13 mouse cellular contexts compared by ENCODE assay signal in the genomic region with DNA sequence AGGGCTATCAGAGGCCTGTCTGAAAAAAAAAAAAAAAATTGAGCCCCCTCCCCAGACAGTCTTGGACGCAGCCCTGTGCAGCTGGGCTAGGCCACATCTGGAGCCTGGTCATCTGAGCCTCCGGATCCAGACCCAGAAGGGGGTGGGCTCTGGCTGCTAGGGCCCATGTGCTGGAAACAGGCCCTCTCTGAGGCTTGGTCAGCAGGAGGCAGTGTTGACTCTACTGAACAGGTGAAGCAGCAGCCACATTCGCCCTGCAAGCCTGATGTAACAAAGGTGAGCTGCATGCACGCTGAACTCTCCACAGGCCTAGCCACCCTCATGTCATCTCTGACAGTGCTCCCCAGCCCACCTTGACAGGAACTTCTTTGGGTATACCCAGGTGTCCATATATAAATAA. TPM values are rescaled to one million over a fixed set of nuclear protein-coding genes. Genes with fewer than 3 reads are reported as not detected.
DNase-seq lines count a peak whose midpoint lies in the region; ATAC-seq and TF ChIP-seq lines count a peak whose summit lies in the region.
"Had no signal": no experiment of that assay in that cellular context is flagged by ENCODE, and none has a peak within 500 bp of the region (broad histone marks: within the 10 kb centered on the region; RNA-seq: fewer than 3 reads in every experiment).

No protein-coding gene starts in this region.

- TF ChIP-seq POLR2A in liver, adult 2 months (IDR thresholded peaks at IDR 0.05; ENCODE audit: extremely low read depth, insufficient read depth, low read length) = no peak
- TF ChIP-seq POLR2A in embryonic fibroblast, embryonic 13.5 days (IDR thresholded peaks at IDR 0.05; ENCODE audit: low read depth, low read length) = no peak
- TF ChIP-seq POLR2A in cerebellum, adult 2 months (IDR thresholded peaks at IDR 0.05; ENCODE audit: borderline replicate concordance, insufficient read depth, low read length) = no peak

- H3K9ac ChIP-seq in forebrain, postnatal 0 days = no peak overlapping the region
- no peak overlapping the region for H3K9ac ChIP-seq in forebrain, embryonic 16.5 days (replicated peaks; ENCODE audit: low read depth, low read length)
- no peak overlapping the region for H3K9ac ChIP-seq in liver, adult 2 months (ENCODE audit: low read depth, low read length)
- H3K9ac ChIP-seq in liver, embryonic 12.5 days = no peak overlapping the region
- H3K9ac ChIP-seq: embryonic facial prominence, embryonic 15.5 days; liver, embryonic 15.5 days had no signal

- no peak overlapping the region for H3K4me3 ChIP-seq in forebrain, postnatal 0 days (ENCODE audit: low read depth, low read length)
- H3K4me3 ChIP-seq in forebrain, embryonic 16.5 days (replicated peaks; ENCODE audit: low read length) = no peak overlapping the region
- no peak overlapping the region for H3K4me3 ChIP-seq in liver, adult 2 months (ENCODE audit: insufficient read depth, low read depth, low read length)
- H3K4me3 ChIP-seq in liver, embryonic 12.5 days = no peak overlapping the region
- H3K4me3 ChIP-seq in E14TG2a.4 (replicated peaks; ENCODE audit: low read length) = no peak overlapping the region
- H3K4me3 ChIP-seq in embryonic fibroblast, embryonic 13.5 days (ENCODE audit: insufficient read depth, low read length) = no peak overlapping the region
- H3K4me3 ChIP-seq in cerebellum, adult 2 months (replicated peaks; ENCODE audit: insufficient read depth, low read depth, low read length) = no peak overlapping the region
- H3K4me3 ChIP-seq: embryonic facial prominence, embryonic 15.5 days; liver, embryonic 15.5 days had no signal

- DNase-seq in forebrain, postnatal 0 days = no peak
- DNase-seq in liver, adult 2 months (ENCODE audit: extremely low read depth, low read depth, low spot score) = no peak
- DNase-seq in cerebellum, adult 2 months = no peak
- no peak for DNase-seq in spleen, adult 12 weeks (ENCODE audit: low spot score)
- DNase-seq: layer of hippocampus, postnatal 36 days had no signal

- no peaks in the 10 kb centered on the region for H3K9me3 ChIP-seq in forebrain, postnatal 0 days (ENCODE audit: low read length)
- H3K9me3 ChIP-seq in forebrain, embryonic 16.5 days (ENCODE audit: control insufficient read depth, low read length) = no peaks in the 10 kb centered on the region
- H3K9me3 ChIP-seq in liver, embryonic 12.5 days (replicated peaks) = no peaks in the 10 kb centered on the region
- H3K9me3 ChIP-seq in E14TG2a.4 (ENCODE audit: low read length) = no peaks in the 10 kb centered on the region
- H3K9me3 ChIP-seq: embryonic facial prominence, embryonic 15.5 days; liver, embryonic 15.5 days had no signal

- no peak overlapping the region for H3K4me2 ChIP-seq in forebrain, postnatal 0 days (ENCODE audit: low read depth)
- no peak overlapping the region for H3K4me2 ChIP-seq in forebrain, embryonic 16.5 days (ENCODE audit: low read length)
- no peak overlapping the region for H3K4me2 ChIP-seq in liver, embryonic 12.5 days
- H3K4me2 ChIP-seq: embryonic facial prominence, embryonic 15.5 days; liver, embryonic 15.5 days had no signal

- H3K79me2 ChIP-seq in liver, adult 2 months (ENCODE audit: control insufficient read depth, insufficient read depth, low read length) = peaks cover 13% of the 10 kb centered on the region; the same call in 1 of the 2 replicates

- ATAC-seq in forebrain, postnatal 0 days = no peak
- no peak for ATAC-seq in forebrain, embryonic 16.5 days
- ATAC-seq in liver, embryonic 12.5 days = no peak
- ATAC-seq: intestine, embryonic 16.5 days had no signal

- WGBS in forebrain, postnatal 0 days = 68% methylated on average over 4 of the region's 4 CpGs
- 53% methylated on average over 4 of the region's 4 CpGs for WGBS in forebrain, embryonic 16.5 days
- WGBS in liver, adult 2 months = 85% methylated on average over 4 of the region's 4 CpGs
- 79% methylated on average over 4 of the region's 4 CpGs for WGBS in liver, embryonic 12.5 days (ENCODE audit: insufficient replicate concordance)
- WGBS in cerebellum, adult 2 months = 58% methylated on average over 4 of the region's 4 CpGs

- peaks cover 6% of the 10 kb centered on the region for H3K4me1 ChIP-seq in forebrain, postnatal 0 days (ENCODE audit: insufficient read depth)
- H3K4me1 ChIP-seq in forebrain, embryonic 16.5 days (replicated peaks; ENCODE audit: control insufficient read depth, insufficient read depth, low read length) = peaks cover 10% of the 10 kb centered on the region
- H3K4me1 ChIP-seq in liver, adult 2 months (ENCODE audit: control insufficient read depth, insufficient read depth, low read length) = peaks cover 20% of the 10 kb centered on the region
- H3K4me1 ChIP-seq in liver, embryonic 12.5 days = peaks cover 48% of the 10 kb centered on the region
- H3K4me1 ChIP-seq in E14TG2a.4 (replicated peaks; ENCODE audit: low read depth, low read length) = peaks cover 36% of the 10 kb centered on the region
- H3K4me1 ChIP-seq in embryonic fibroblast, embryonic 13.5 days (ENCODE audit: control insufficient read depth, insufficient read depth, low read length) = no peaks in the 10 kb centered on the region
- peaks cover 31% of the 10 kb centered on the region for H3K4me1 ChIP-seq in cerebellum, adult 2 months (ENCODE audit: control insufficient read depth, insufficient read depth, low read length)

- H3K27me3 ChIP-seq in forebrain, postnatal 0 days (ENCODE audit: insufficient read depth, low read length) = no peaks in the 10 kb centered on the region
- no peaks in the 10 kb centered on the region for H3K27me3 ChIP-seq in forebrain, embryonic 16.5 days (replicated peaks; ENCODE audit: control insufficient read depth, insufficient read depth, low read length)
- H3K27me3 ChIP-seq in liver, adult 2 months (ENCODE audit: control insufficient read depth, insufficient read depth, low read length) = no peaks in the 10 kb centered on the region
- H3K27me3 ChIP-seq in liver, embryonic 12.5 days (replicated peaks) = 0 out of 2 replicates have a peak, but pooled peaks cover 1% of the 10 kb centered on the region
- H3K27me3 ChIP-seq in E14TG2a.4 (ENCODE audit: insufficient read depth, low read length) = peaks cover 23% of the 10 kb centered on the region
- no peaks in the 10 kb centered on the region for H3K27me3 ChIP-seq in cerebellum, adult 2 months (ENCODE audit: control insufficient read depth, insufficient read depth, low read length)
- H3K27me3 ChIP-seq: embryonic facial prominence, embryonic 15.5 days had no signal

- 0 out of 2 replicates have a peak, but pooled peaks have one; percentile 20 for TF ChIP-seq CTCF in forebrain, postnatal 0 days (IDR thresholded peaks at IDR 0.05; ENCODE audit: low read depth)
- peak; percentile 41 for TF ChIP-seq CTCF in liver, adult 2 months (IDR thresholded peaks at IDR 0.05; ENCODE audit: low read depth, low read length)
- peak; percentile 28; the same call in 1 of the 2 replicates for TF ChIP-seq CTCF in E14TG2a.4 (conservative IDR thresholded peaks at IDR 0.05; ENCODE audit: low read length)
- peak; percentile 31; the same call in 1 of the 2 replicates for TF ChIP-seq CTCF in embryonic fibroblast, embryonic 13.5 days (IDR thresholded peaks at IDR 0.05; ENCODE audit: borderline replicate concordance, insufficient read depth, low read length)
- no peak for TF ChIP-seq CTCF in cerebellum, adult 2 months (IDR thresholded peaks at IDR 0.05; ENCODE audit: borderline replicate concordance, insufficient read depth, low read depth, low read length)

- peaks cover 13% of the 10 kb centered on the region; the same call in 1 of the 2 replicates for H3K36me3 ChIP-seq in forebrain, postnatal 0 days (ENCODE audit: insufficient read depth)
- peaks cover 5% of the 10 kb centered on the region; the same call in 1 of the 2 replicates for H3K36me3 ChIP-seq in forebrain, embryonic 16.5 days (ENCODE audit: control insufficient read depth, insufficient read depth)
- no peaks in the 10 kb centered on the region for H3K36me3 ChIP-seq in liver, adult 2 months (ENCODE audit: control insufficient read depth, insufficient read depth, low read length)
- H3K36me3 ChIP-seq in liver, embryonic 12.5 days = peaks cover 35% of the 10 kb centered on the region
- peaks cover 3% of the 10 kb centered on the region; the same call in 1 of the 2 replicates for H3K36me3 ChIP-seq in E14TG2a.4 (ENCODE audit: insufficient read depth, low read length)

- no peak overlapping the region for H3K27ac ChIP-seq in forebrain, postnatal 0 days (ENCODE audit: low read depth, low read length)
- no peak overlapping the region for H3K27ac ChIP-seq in forebrain, embryonic 16.5 days (ENCODE audit: low read length)
- H3K27ac ChIP-seq in liver, adult 2 months (replicated peaks; ENCODE audit: insufficient read depth, low read depth, low read length) = no peak overlapping the region
- no peak overlapping the region for H3K27ac ChIP-seq in liver, embryonic 12.5 days
- no peak overlapping the region for H3K27ac ChIP-seq in embryonic fibroblast, embryonic 13.5 days (ENCODE audit: insufficient read depth, low read length)
- H3K27ac ChIP-seq in cerebellum, adult 2 months (ENCODE audit: insufficient read depth, low read length) = no peak overlapping the region
- H3K27ac ChIP-seq: embryonic facial prominence, embryonic 15.5 days; liver, embryonic 15.5 days had no signal

RNA-seq across cellular contexts. Expression of gene Plekhm2, which starts 5.0 kb away (rescaled TPM):
- 27.3 and 33.7 TPM in 2 replicates for total RNA-seq in forebrain, postnatal 0 days (2014; rRNA removed)
- 5.0 and 5.6 TPM in 2 replicates for polyA plus RNA-seq in forebrain, postnatal 0 days (2015; fragmentation: Nextera tagmentation; extraction: Ambion mirVana)
- polyA plus RNA-seq in forebrain, embryonic 16.5 days (2015; fragmentation: Nextera tagmentation; extraction: Ambion mirVana) = 5.0 and 7.0 TPM in 2 replicates
- 2.7 and 5.0 TPM in 2 replicates for total RNA-seq in liver, adult 2 months (2014; rRNA removed)
- 11.2 and 13.5 TPM in 2 replicates for polyA plus RNA-seq in liver, adult 2 months (2012; rRNA removed)
- 1.9 and 2.4 TPM in 2 replicates for polyA plus RNA-seq in liver, embryonic 12.5 days (2016; fragmentation: Nextera tagmentation; extraction: Ambion mirVana)
- polyA plus RNA-seq in embryonic fibroblast, embryonic 13.5 days (2011; ENCODE audit: insufficient read length, low read depth, missing spikeins) = 22.5 and 29.8 TPM in 2 replicates
- 124 and 130 TPM in 2 replicates for polyA plus RNA-seq in cerebellum, adult 2 months (2012; rRNA removed)

RNA-seq across cellular contexts. Expression of gene Rsc1a1, which starts 25.7 kb away (rescaled TPM):
- 3.1 and 4.8 TPM in 2 replicates for total RNA-seq in forebrain, postnatal 0 days (2014; rRNA removed)
- polyA plus RNA-seq in forebrain, postnatal 0 days (2015; fragmentation: Nextera tagmentation; extraction: Ambion mirVana) = 0.36 and 0.53 TPM in 2 replicates
- polyA plus RNA-seq in forebrain, embryonic 16.5 days (2015; fragmentation: Nextera tagmentation; extraction: Ambion mirVana) = 0.99 and 1.4 TPM in 2 replicates
- 16.3 and 30.3 TPM in 2 replicates for total RNA-seq in liver, adult 2 months (2014; rRNA removed)
- 52.0 and 70.9 TPM in 2 replicates for polyA plus RNA-seq in liver, adult 2 months (2012; rRNA removed)
- 0.74 TPM in 1 of 2 replicates, not detected in the other for polyA plus RNA-seq in liver, embryonic 12.5 days (2016; fragmentation: Nextera tagmentation; extraction: Ambion mirVana)
- polyA plus RNA-seq in embryonic fibroblast, embryonic 13.5 days (2011; ENCODE audit: insufficient read length, low read depth, missing spikeins) = 5.1 and 5.3 TPM in 2 replicates
- polyA plus RNA-seq in cerebellum, adult 2 months (2012; rRNA removed) = 7.4 and 8.1 TPM in 2 replicates
- total RNA-seq: layer of hippocampus, postnatal 36 days had no signal
- polyA plus RNA-seq: embryonic facial prominence, embryonic 15.5 days; heart, embryonic 16.5 days; intestine, embryonic 16.5 days had no signal

RNA-seq across cellular contexts. Expression of gene Slc25a34, which starts 36.1 kb away (rescaled TPM):
- total RNA-seq in forebrain, postnatal 0 days (2014; rRNA removed) = 4.0 and 4.8 TPM in 2 replicates
- 0.72 and 1.1 TPM in 2 replicates for polyA plus RNA-seq in forebrain, postnatal 0 days (2015; fragmentation: Nextera tagmentation; extraction: Ambion mirVana)
- polyA plus RNA-seq in forebrain, embryonic 16.5 days (2015; fragmentation: Nextera tagmentation; extraction: Ambion mirVana) = 0.08 TPM in 1 of 2 replicates, not detected in the other
- 10.2 and 10.6 TPM in 2 replicates for total RNA-seq in liver, adult 2 months (2014; rRNA removed)
- polyA plus RNA-seq in liver, adult 2 months (2012; rRNA removed) = 5.1 and 10.3 TPM in 2 replicates
- not detected in 2 replicates for polyA plus RNA-seq in liver, embryonic 12.5 days (2016; fragmentation: Nextera tagmentation; extraction: Ambion mirVana)
- 0.19 TPM in 1 of 2 replicates, not detected in the other for polyA plus RNA-seq in embryonic fibroblast, embryonic 13.5 days (2011; ENCODE audit: insufficient read length, low read depth, missing spikeins)
- 7.7 and 9.5 TPM in 2 replicates for polyA plus RNA-seq in cerebellum, adult 2 months (2012; rRNA removed)

RNA-seq across cellular contexts. Expression of gene Tmem82, which starts 41.3 kb away (rescaled TPM):
- 0.33 and 0.54 TPM in 2 replicates for total RNA-seq in forebrain, postnatal 0 days (2014; rRNA removed)
- polyA plus RNA-seq in forebrain, postnatal 0 days (2015; fragmentation: Nextera tagmentation; extraction: Ambion mirVana) = 0.21 and 0.24 TPM in 2 replicates
- 0.13 and 0.19 TPM in 2 replicates for polyA plus RNA-seq in forebrain, embryonic 16.5 days (2015; fragmentation: Nextera tagmentation; extraction: Ambion mirVana)
- 9.3 and 12.6 TPM in 2 replicates for total RNA-seq in liver, adult 2 months (2014; rRNA removed)
- 34.7 and 39.5 TPM in 2 replicates for polyA plus RNA-seq in liver, adult 2 months (2012; rRNA removed)
- 3.2 and 3.6 TPM in 2 replicates for polyA plus RNA-seq in liver, embryonic 12.5 days (2016; fragmentation: Nextera tagmentation; extraction: Ambion mirVana)
- polyA plus RNA-seq in embryonic fibroblast, embryonic 13.5 days (2011; ENCODE audit: insufficient read length, low read depth, missing spikeins) = not detected in 2 replicates
- polyA plus RNA-seq in cerebellum, adult 2 months (2012; rRNA removed) = 0.57 and 0.73 TPM in 2 replicates

RNA-seq across cellular contexts. Expression of gene Fblim1, which starts 53.8 kb away (rescaled TPM):
- 20.8 and 22.3 TPM in 2 replicates for total RNA-seq in forebrain, postnatal 0 days (2014; rRNA removed)
- 24.9 and 26.1 TPM in 2 replicates for polyA plus RNA-seq in forebrain, postnatal 0 days (2015; fragmentation: Nextera tagmentation; extraction: Ambion mirVana)
- polyA plus RNA-seq in forebrain, embryonic 16.5 days (2015; fragmentation: Nextera tagmentation; extraction: Ambion mirVana) = 18.8 and 27.8 TPM in 2 replicates
- 0.37 and 0.74 TPM in 2 replicates for total RNA-seq in liver, adult 2 months (2014; rRNA removed)
- polyA plus RNA-seq in liver, adult 2 months (2012; rRNA removed) = 0.86 and 1.2 TPM in 2 replicates
- polyA plus RNA-seq in liver, embryonic 12.5 days (2016; fragmentation: Nextera tagmentation; extraction: Ambion mirVana) = 4.0 and 5.3 TPM in 2 replicates
- 72.4 and 90.1 TPM in 2 replicates for polyA plus RNA-seq in embryonic fibroblast, embryonic 13.5 days (2011; ENCODE audit: insufficient read length, low read depth, missing spikeins)
- polyA plus RNA-seq in cerebellum, adult 2 months (2012; rRNA removed) = 2.3 and 2.6 TPM in 2 replicates
